18 mouse cellular contexts compared by ENCODE assay signal in the genomic region with DNA sequence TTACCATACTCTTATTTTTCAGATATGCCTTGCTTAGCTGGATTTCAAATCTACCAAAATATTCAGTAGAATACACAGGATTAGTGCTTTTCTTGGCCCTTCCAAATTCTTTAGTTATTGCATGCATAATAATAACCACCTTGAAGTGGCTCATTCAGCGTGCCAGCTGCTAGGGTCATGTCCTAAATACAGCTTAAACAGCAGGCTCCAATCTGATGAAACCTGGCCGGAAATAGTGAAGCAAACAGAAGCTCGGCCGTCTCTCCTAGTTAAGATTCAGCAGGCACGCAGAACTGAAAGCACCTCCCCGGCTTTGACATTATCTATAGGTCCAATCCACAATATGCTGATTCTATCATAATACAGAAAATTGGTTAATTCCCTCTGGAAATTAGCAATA.
A peak's percentile ranks its signal among the peaks of the same experiment; 100 is the strongest.
DNase-seq lines count a peak whose midpoint lies in the region; ATAC-seq lines count a peak whose summit lies in the region.
"Had no signal": no experiment of that assay in that cellular context is flagged by ENCODE, and none has a peak within 500 bp of the region (broad histone marks: within the 10 kb centered on the region; RNA-seq: fewer than 3 reads in every experiment).

No protein-coding gene starts in this region.

- DNase-seq in cerebellum, postnatal 14 days: peak; percentile 29 to 32
- no peak for DNase-seq in cerebellum, adult 18-20 months
- DNase-seq in embryonic facial prominence, embryonic 14.5 days (ENCODE audit: low spot score): peak; percentile 32
- DNase-seq in Muller cell, postnatal 12 days (ENCODE audit: inconsistent ontology term): no peak
- DNase-seq in kidney, postnatal 25 days: no peak
- DNase-seq: cerebellum, adult 8-10 months; kidney, postnatal 14 days; layer of hippocampus, postnatal 36 days; lung, adult 18-20 months; right cerebral cortex, adult 18-20 months; thymus, adult 18-20 months had no signal

- no peaks in the 10 kb centered on the region for H3K36me3 ChIP-seq in hindbrain, embryonic 13.5 days
- no peaks in the 10 kb centered on the region for H3K36me3 ChIP-seq in hindbrain, embryonic 12.5 days
- H3K36me3 ChIP-seq in embryonic facial prominence, embryonic 14.5 days (ENCODE audit: control insufficient read depth, insufficient read depth, low read length): no peaks in the 10 kb centered on the region
- no peaks in the 10 kb centered on the region for H3K36me3 ChIP-seq in midbrain, embryonic 16.5 days (ENCODE audit: control insufficient read depth, insufficient read depth, low read length)
- H3K36me3 ChIP-seq: G1E; neural tube, embryonic 12.5 days had no signal

- H3K9me3 ChIP-seq in hindbrain, embryonic 13.5 days: no peaks in the 10 kb centered on the region
- no peaks in the 10 kb centered on the region for H3K9me3 ChIP-seq in hindbrain, embryonic 12.5 days (replicated peaks)
- H3K9me3 ChIP-seq in embryonic facial prominence, embryonic 14.5 days (ENCODE audit: control insufficient read depth, low read length): no peaks in the 10 kb centered on the region
- H3K9me3 ChIP-seq in midbrain, embryonic 16.5 days (replicated peaks; ENCODE audit: control insufficient read depth, low read length, poor library complexity, severe bottlenecking): no peaks in the 10 kb centered on the region; the same call in 1 of the 2 replicates
- H3K9me3 ChIP-seq: megakaryocyte, embryonic 14.5 days; neural tube, embryonic 12.5 days had no signal

- H3K4me1 ChIP-seq in hindbrain, embryonic 13.5 days (replicated peaks): peaks cover 2% of the 10 kb centered on the region; the same call in 1 of the 2 replicates
- H3K4me1 ChIP-seq in hindbrain, embryonic 12.5 days: no peaks in the 10 kb centered on the region
- H3K4me1 ChIP-seq in embryonic facial prominence, embryonic 14.5 days (ENCODE audit: control insufficient read depth, insufficient read depth, low read length): no peaks in the 10 kb centered on the region
- peaks cover 3% of the 10 kb centered on the region; the same call in 1 of the 2 replicates for H3K4me1 ChIP-seq in midbrain, embryonic 16.5 days (ENCODE audit: control insufficient read depth, insufficient read depth, low read length)
- H3K4me1 ChIP-seq: megakaryocyte, embryonic 14.5 days; neural tube, embryonic 12.5 days had no signal

- ATAC-seq in hindbrain, embryonic 13.5 days (ENCODE audit: low FRiP score): no peak
- ATAC-seq in hindbrain, embryonic 12.5 days (ENCODE audit: low FRiP score): no peak
- no peak for ATAC-seq in embryonic facial prominence, embryonic 14.5 days (ENCODE audit: low read depth)
- no peak for ATAC-seq in midbrain, embryonic 16.5 days

- no peak overlapping the region for H3K4me2 ChIP-seq in hindbrain, embryonic 13.5 days
- no peak overlapping the region for H3K4me2 ChIP-seq in hindbrain, embryonic 12.5 days (replicated peaks)
- H3K4me2 ChIP-seq in embryonic facial prominence, embryonic 14.5 days (ENCODE audit: low read depth, low read length): no peak overlapping the region
- H3K4me2 ChIP-seq in midbrain, embryonic 16.5 days (ENCODE audit: low read length): peak overlapping the region; percentile 36
- H3K4me2 ChIP-seq: neural tube, embryonic 12.5 days had no signal

- no peak overlapping the region for H3K4me3 ChIP-seq in hindbrain, embryonic 13.5 days
- no peak overlapping the region for H3K4me3 ChIP-seq in hindbrain, embryonic 12.5 days
- H3K4me3 ChIP-seq in embryonic facial prominence, embryonic 14.5 days (ENCODE audit: low read depth, low read length): no peak overlapping the region
- no peak overlapping the region for H3K4me3 ChIP-seq in midbrain, embryonic 16.5 days (ENCODE audit: low read depth, low read length)
- H3K4me3 ChIP-seq: heart, adult 2 months; megakaryocyte, embryonic 14.5 days; neural tube, embryonic 12.5 days had no signal

- no peak overlapping the region for H3K9ac ChIP-seq in hindbrain, embryonic 13.5 days
- H3K9ac ChIP-seq in hindbrain, embryonic 12.5 days: no peak overlapping the region
- no peak overlapping the region for H3K9ac ChIP-seq in embryonic facial prominence, embryonic 14.5 days (ENCODE audit: low read depth, low read length)
- no peak overlapping the region for H3K9ac ChIP-seq in midbrain, embryonic 16.5 days (ENCODE audit: low read depth, low read length)
- H3K9ac ChIP-seq: neural tube, embryonic 12.5 days had no signal

- WGBS in hindbrain, embryonic 13.5 days: 25% methylated on average over 6 of the region's 6 CpGs
- 29% methylated on average over 6 of the region's 6 CpGs for WGBS in hindbrain, embryonic 12.5 days
- 28% methylated on average over 6 of the region's 6 CpGs for WGBS in embryonic facial prominence, embryonic 14.5 days
- WGBS in midbrain, embryonic 16.5 days: 8% methylated on average over 6 of the region's 6 CpGs

- 0 out of 2 replicates have a peak overlapping the region, but pooled peaks have one; percentile 48 for H3K27ac ChIP-seq in hindbrain, embryonic 13.5 days
- no peak overlapping the region for H3K27ac ChIP-seq in hindbrain, embryonic 12.5 days
- no peak overlapping the region for H3K27ac ChIP-seq in embryonic facial prominence, embryonic 14.5 days (replicated peaks; ENCODE audit: low read depth, low read length)
- H3K27ac ChIP-seq in midbrain, embryonic 16.5 days (ENCODE audit: low read length): no peak overlapping the region
- H3K27ac ChIP-seq: heart, adult 2 months; neural tube, embryonic 12.5 days had no signal

- H3K27me3 ChIP-seq in hindbrain, embryonic 13.5 days: no peaks in the 10 kb centered on the region
- no peaks in the 10 kb centered on the region for H3K27me3 ChIP-seq in hindbrain, embryonic 12.5 days
- H3K27me3 ChIP-seq in embryonic facial prominence, embryonic 14.5 days (replicated peaks; ENCODE audit: control insufficient read depth, insufficient read depth, low read length): no peaks in the 10 kb centered on the region
- no peaks in the 10 kb centered on the region for H3K27me3 ChIP-seq in midbrain, embryonic 16.5 days (ENCODE audit: control insufficient read depth, insufficient read depth, low read depth, low read length)
- H3K27me3 ChIP-seq: megakaryocyte, embryonic 14.5 days; neural tube, embryonic 12.5 days had no signal

Comparison
In these comparisons a context has a peak if more than half of its experiments do, and no peak if none do; other contexts are left out.
1. DNase-seq: peak in cerebellum, postnatal 14 days (2 of 2) and embryonic facial prominence, embryonic 14.5 days (single experiment); none in cerebellum, adult 18-20 months (0 of 2), Muller cell, postnatal 12 days (single experiment) and kidney, postnatal 25 days (0 of 2).